Mouse (Mus musculus): Measurements from ENCODE around the gene Fam53b.

DNA sequence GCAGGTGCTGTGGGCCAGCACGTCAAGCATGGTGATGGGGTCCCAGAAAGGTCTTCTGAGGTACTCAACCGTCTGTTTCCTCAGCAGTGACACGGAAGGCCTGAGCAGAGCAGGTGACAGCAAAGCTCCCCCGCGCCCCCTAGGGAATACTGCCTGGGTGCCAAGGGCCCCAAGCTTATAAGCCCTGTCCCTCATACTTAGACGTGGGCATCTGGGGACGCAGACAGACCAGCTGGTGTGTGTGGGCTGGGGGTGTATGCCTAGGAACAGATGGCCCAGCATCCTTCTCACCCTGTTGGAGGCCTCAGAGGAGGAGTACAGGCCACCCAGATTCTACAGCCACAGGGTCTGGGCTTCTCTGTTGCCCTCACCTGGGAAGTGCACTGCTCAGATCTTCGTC lies 93.1 kb downstream of the Fam53b start:
- 0 out of 2 replicates have a peak, but pooled peaks have one; percentile 6 for TF ChIP-seq CTCF (IDR thresholded peaks at IDR 0.05; ENCODE audit: low read depth)
- peak; percentile 23; the same call in 1 of the 2 replicates for TF ChIP-seq EP300 (IDR thresholded peaks at IDR 0.05; ENCODE audit: low read depth)
